Mouse (Mus musculus) lung, postnatal 0 days (tissue): ENCODE measurements around the gene Naa50.

Experiments
- CTCF ChIP-seq: IDR thresholded peaks from 2 replicates; pipeline ENCODE4 v1.5.1; 2016; ENCODE audit warnings: antibody characterized with exemption, mild to moderate bottlenecking
- EP300 ChIP-seq: IDR thresholded peaks from 2 replicates; pipeline ENCODE4 v1.6.1; 2016; ENCODE audit warnings: antibody characterized with exemption, mild to moderate bottlenecking, control low read depth

GRCm38 (mm10) chr16:44182597-44182996 is 43.0 kb downstream of the Naa50 start:
- TF ChIP-seq CTCF (no peak), EP300 (no peak)
